Mouse (Mus musculus) cortical plate, adult 2 months (tissue): ENCODE data around the gene Barx2. TPM values are rescaled to one million over a fixed set of nuclear protein-coding genes. Genes with fewer than 3 reads are reported as not detected.
"Not testable (repeated sequence)": the region's sequence is repeated elsewhere in the genome, so short reads cannot be mapped to it uniquely, and the experiment has no call there.

ENCODE experiments used
- H3K27ac ChIP-seq: fragments of 200-500 bp; 2 replicates; pipeline ENCODE4 v1.5.1; 2012; ENCODE audit warnings: low read length, control low read depth, inconsistent platforms; ENCODE audit not compliant: insufficient read depth
- H3K4me1 ChIP-seq: fragments of 200-500 bp; 2 replicates; pipeline ENCODE4 v1.6.1; 2011; ENCODE audit warnings: low read length; ENCODE audit not compliant: control insufficient read depth, insufficient read depth
- H3K4me3 ChIP-seq: fragments of 200-500 bp; 2 replicates; pipeline ENCODE4 v1.5.1; 2011; ENCODE audit warnings: mild to moderate bottlenecking, low read length, control low read depth; ENCODE audit not compliant: insufficient read depth
- CTCF ChIP-seq: fragments of 200-500 bp; IDR thresholded peaks from 2 replicates; pipeline ENCODE4 v1.5.1; 2011; ENCODE audit warnings: mild to moderate bottlenecking, control low read depth, low read length; ENCODE audit not compliant: insufficient read depth; ENCODE audit errors: extremely low read depth
- POLR2A ChIP-seq: fragments of 200-500 bp; IDR thresholded peaks from 2 replicates; pipeline ENCODE4 v1.6.1; 2011; ENCODE audit warnings: mild to moderate bottlenecking, low read length, control low read depth; ENCODE audit not compliant: insufficient read depth; ENCODE audit errors: extremely low read depth
- polyA plus RNA-seq: library from polyadenylated mRNA; depleted of rRNA; stranded (reverse); fragments of >200 nt; gene quantifications from 2 replicates; pipeline ENCODE4 v1.2.3, GENCODE M21; 2012; rRNA removed

Gene Barx2
- polyA plus RNA-seq: 4.1 and 5.2 TPM in 2 replicates

- peak within 1 kb of the TSS; percentile 27 for H3K4me3 ChIP-seq
- H3K4me1 ChIP-seq: no peaks in the 10 kb centered on the region
- TF ChIP-seq CTCF (peak; percentile 67), POLR2A (no peak)
- no peak within 1 kb of the TSS for H3K27ac ChIP-seq
Observed at GRCm38 (mm10) chr9:31912921-31913738, at the start of gene Barx2. Barx2 (minus strand) TSS chr9:31913462.

GRCm38 (mm10) chr9:31962265-31962664, 49.0 kb upstream of the Barx2 start:
- no peak for TF ChIP-seq POLR2A
- Histone ChIP-seq H3K4me1 (no peaks in the 10 kb centered on the region), H3K27ac (no peak overlapping the region), H3K4me3 (no peak overlapping the region)

- TF ChIP-seq CTCF (no peak), POLR2A (no peak)
- no peaks in the 10 kb centered on the region for H3K4me1 ChIP-seq
- no peak overlapping the region for H3K27ac ChIP-seq
- no peak overlapping the region for H3K4me3 ChIP-seq
Observed at GRCm38 (mm10) chr9:31960488-31960887, 47.2 kb upstream of the Barx2 start.

- Histone ChIP-seq H3K27ac (no peak overlapping the region), H3K4me3 (no peak overlapping the region), H3K4me1 (no peaks in the 10 kb centered on the region)
- TF ChIP-seq CTCF (no peak), POLR2A (no peak)
Observed at GRCm38 (mm10) chr9:31958120-31958519, 44.9 kb upstream of the Barx2 start.

GRCm38 (mm10) chr9:31950506-31950905, 37.2 kb upstream of the Barx2 start:
- H3K27ac ChIP-seq: no peak overlapping the region
- H3K4me3 ChIP-seq: no peak overlapping the region
- no peaks in the 10 kb centered on the region for H3K4me1 ChIP-seq
- TF ChIP-seq CTCF: no peak
- TF ChIP-seq POLR2A: no peak

GRCm38 (mm10) chr9:31949031-31949430, 35.8 kb upstream of the Barx2 start:
- no peaks in the 10 kb centered on the region for H3K4me1 ChIP-seq
- H3K27ac ChIP-seq: no peak overlapping the region
- TF ChIP-seq CTCF (no peak), POLR2A (no peak)
- no peak overlapping the region for H3K4me3 ChIP-seq

GRCm38 (mm10) chr9:31947051-31947450, 33.8 kb upstream of the Barx2 start:
- TF ChIP-seq CTCF: no peak
- TF ChIP-seq POLR2A: no peak
- H3K4me3 ChIP-seq: no peak overlapping the region
- H3K27ac ChIP-seq: no peak overlapping the region
- H3K4me1 ChIP-seq: no peaks in the 10 kb centered on the region

GRCm38 (mm10) chr9:31942334-31942733, 29.1 kb upstream of the Barx2 start:
- no peak overlapping the region for H3K4me3 ChIP-seq
- H3K27ac ChIP-seq: no peak overlapping the region
- TF ChIP-seq POLR2A (no peak), CTCF (no peak)
- H3K4me1 ChIP-seq: no peaks in the 10 kb centered on the region

GRCm38 (mm10) chr9:31936486-31936885, 23.2 kb upstream of the Barx2 start:
- H3K27ac ChIP-seq, H3K4me1 ChIP-seq, H3K4me3 ChIP-seq: not testable (repeated sequence)

GRCm38 (mm10) chr9:31931691-31932090, 18.4 kb upstream of the Barx2 start:
- TF ChIP-seq CTCF: no peak
- TF ChIP-seq POLR2A: no peak
- Histone ChIP-seq H3K27ac (no peak overlapping the region), H3K4me3 (no peak overlapping the region), H3K4me1 (no peaks in the 10 kb centered on the region)
